Mouse (Mus musculus) cerebellum, adult 2 months (tissue): Measurements from ENCODE around the gene Gtpbp3. TPM values are rescaled to one million over a fixed set of nuclear protein-coding genes. Genes with fewer than 3 reads are reported as not detected.

Experiments
- DNase-seq, 2 experiments: peaks; one replicate each; pipeline ENCODE4 v3.0.0; 2021
- H3K27ac ChIP-seq: fragments of 200-500 bp; 2 replicates; pipeline ENCODE4 v1.5.1; 2012; ENCODE audit warnings: low read length, control low read depth, inconsistent platforms; ENCODE audit not compliant: insufficient read depth
- H3K27me3 ChIP-seq: fragments of 200-500 bp; 2 replicates; pipeline ENCODE4 v1.6.1; 2012; ENCODE audit warnings: inconsistent platforms, mild to moderate bottlenecking, low read length, moderate library complexity; ENCODE audit not compliant: control insufficient read depth, insufficient read depth
- H3K4me1 ChIP-seq: fragments of 200-500 bp; 2 replicates; pipeline ENCODE4 v1.6.1; 2011; ENCODE audit warnings: low read length; ENCODE audit not compliant: control insufficient read depth, insufficient read depth
- H3K4me3 ChIP-seq: fragments of 200-500 bp; replicated peaks from 2 replicates; pipeline ENCODE3; 2011; ENCODE audit warnings: mild to moderate bottlenecking, low read depth, low read length, control low read depth; ENCODE audit not compliant: insufficient read depth
- CTCF ChIP-seq: fragments of 200-500 bp; IDR thresholded peaks from 2 replicates; pipeline ENCODE4 v1.5.1; 2011; ENCODE audit warnings: low read depth, mild to moderate bottlenecking, control low read depth, low read length, moderate library complexity, borderline replicate concordance; ENCODE audit not compliant: insufficient read depth
- POLR2A ChIP-seq: fragments of 200-500 bp; IDR thresholded peaks from 2 replicates; pipeline ENCODE4 v1.6.1; 2011; ENCODE audit warnings: low read length, control low read depth, borderline replicate concordance; ENCODE audit not compliant: insufficient read depth
- WGBS: fragments of 180-500 bp; shearing (Covaris S2); methylation state at CpG from one replicate; pipeline ENCODE4 v1.1.7; 2018; 5-methylcytosine and 5-hydroxymethylcytosine counted together
- polyA plus RNA-seq: library from polyadenylated mRNA; depleted of rRNA; stranded (reverse); fragments of >200 nt; gene quantifications from 2 replicates; pipeline ENCODE4 v1.2.3, GENCODE M21; 2012

Gene Gtpbp3
- polyA plus RNA-seq, 1 experiment: 34.7 TPM

DNA sequence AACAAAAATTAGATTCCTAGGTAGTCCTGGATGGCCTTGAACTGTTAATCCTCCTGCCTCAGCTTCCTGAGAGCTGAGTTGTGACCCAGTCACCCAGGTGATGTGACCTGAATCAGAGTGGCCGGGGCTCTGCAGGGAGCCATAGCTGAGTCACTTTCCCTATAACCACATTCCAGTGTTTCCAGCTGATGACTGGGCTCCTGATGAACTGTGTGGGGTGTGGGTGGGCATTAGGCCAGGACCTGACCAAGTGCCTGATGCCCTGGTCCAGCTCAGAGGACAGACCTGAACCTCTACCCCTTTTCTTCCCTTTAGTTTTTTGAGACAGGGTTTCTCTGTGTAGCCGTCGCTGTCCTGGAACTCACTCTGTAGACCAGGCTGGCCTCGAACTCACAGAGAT, 17.4 kb downstream of the Gtpbp3 start:
- 95% methylated on average over 4 of the region's 4 CpGs for WGBS
- H3K27ac ChIP-seq: no peak overlapping the region
- H3K27me3 ChIP-seq: no peaks in the 10 kb centered on the region
- H3K4me3 ChIP-seq: no peak overlapping the region
- no peak for DNase-seq
- H3K4me1 ChIP-seq: peaks cover 13% of the 10 kb centered on the region
- TF ChIP-seq CTCF (no peak), POLR2A (no peak)

DNA sequence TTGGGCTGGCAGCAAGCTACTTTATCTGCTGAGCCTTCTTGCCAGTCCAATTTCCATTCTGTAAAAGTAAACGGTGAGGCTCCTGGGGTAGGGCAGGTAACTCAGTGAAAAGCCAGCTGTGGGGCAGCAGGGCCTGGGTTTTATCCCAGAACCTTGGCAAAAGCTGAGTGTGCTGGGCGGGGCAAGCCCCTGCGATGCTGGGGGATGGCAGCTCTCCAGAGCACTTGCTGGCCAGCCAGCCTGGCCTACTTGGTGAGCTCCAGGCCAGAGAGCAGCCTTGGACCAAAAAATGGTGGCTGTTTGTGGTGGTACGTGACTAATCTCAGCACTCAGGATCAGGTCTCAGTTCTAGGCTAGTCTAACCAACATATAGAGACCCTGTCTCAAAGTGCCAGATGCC, 18.1 kb downstream of the Gtpbp3 start:
- H3K27ac ChIP-seq: no peak overlapping the region
- no peaks in the 10 kb centered on the region for H3K27me3 ChIP-seq
- no peak overlapping the region for H3K4me3 ChIP-seq
- 10% methylated on average over 4 of the region's 4 CpGs for WGBS
- peak; percentile 74 to 78 for DNase-seq
- H3K4me1 ChIP-seq: peaks cover 13% of the 10 kb centered on the region
- TF ChIP-seq CTCF (no peak), POLR2A (no peak)

DNA sequence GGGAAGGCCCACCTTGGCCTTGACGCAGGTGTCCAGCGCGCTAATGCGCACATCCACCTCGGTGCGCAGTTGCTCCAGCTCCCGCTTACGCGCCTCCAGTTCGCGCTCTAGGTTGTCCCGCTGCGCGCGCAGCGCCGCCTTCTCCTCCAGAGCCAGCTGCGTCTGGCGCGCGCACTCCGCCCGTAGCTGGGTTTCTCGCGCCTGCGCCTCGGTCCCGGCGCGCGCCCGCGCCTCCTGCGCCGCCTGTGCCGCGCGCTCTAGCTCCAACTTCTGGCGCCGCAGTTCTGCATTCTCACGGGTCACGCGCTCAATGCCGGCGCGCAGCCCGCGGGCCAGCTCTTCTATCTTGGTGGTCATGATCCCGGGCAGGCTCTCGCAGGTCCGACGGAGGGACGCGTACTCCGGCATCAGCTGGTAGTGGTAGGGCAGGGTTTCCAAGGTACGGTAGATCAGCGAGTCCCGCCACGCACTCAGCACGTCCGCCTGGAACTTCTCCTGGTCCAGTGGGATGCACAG, 19.7 kb downstream of the Gtpbp3 start:
- peak; percentile 63; the same call in 1 of the 2 replicates for TF ChIP-seq POLR2A
- TF ChIP-seq CTCF: no peak
- peak; percentile 84 to 88 for DNase-seq
- Histone ChIP-seq H3K4me3 (peak overlapping the region; percentile 60), H3K27me3 (no peaks in the 10 kb centered on the region), H3K4me1 (peaks cover 13% of the 10 kb centered on the region), H3K27ac (0 out of 2 replicates have a peak overlapping the region, but pooled peaks have one; percentile 6)
- WGBS: under 1% methylated on average over 61 of the region's 61 CpGs

DNA sequence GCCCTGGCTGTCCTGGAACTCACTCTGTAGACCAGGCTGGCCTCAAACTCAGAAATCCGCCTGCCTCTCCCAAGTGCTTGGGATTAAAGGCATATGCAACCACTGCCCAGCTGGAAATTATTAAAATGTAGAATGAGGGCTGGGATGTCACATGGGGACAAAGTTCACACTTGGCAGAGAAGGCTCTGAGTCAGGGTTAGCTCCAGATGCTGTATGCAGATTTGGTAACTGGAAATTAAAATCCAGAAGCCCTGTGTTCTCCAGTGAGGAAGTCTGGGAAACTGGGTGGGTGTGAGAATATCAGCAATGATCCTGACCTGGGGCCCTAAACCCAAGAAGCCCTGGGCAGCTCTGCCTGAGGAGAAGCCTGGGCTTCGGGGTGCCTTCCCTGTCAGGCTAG, 21.4 kb downstream of the Gtpbp3 start:
- TF ChIP-seq POLR2A (no peak), CTCF (no peak)
- 67% methylated on average over 2 of the region's 2 CpGs for WGBS
- no peaks in the 10 kb centered on the region for H3K27me3 ChIP-seq
- no peak for DNase-seq
- peaks cover 13% of the 10 kb centered on the region for H3K4me1 ChIP-seq
- H3K27ac ChIP-seq: no peak overlapping the region
- no peak overlapping the region for H3K4me3 ChIP-seq

DNA sequence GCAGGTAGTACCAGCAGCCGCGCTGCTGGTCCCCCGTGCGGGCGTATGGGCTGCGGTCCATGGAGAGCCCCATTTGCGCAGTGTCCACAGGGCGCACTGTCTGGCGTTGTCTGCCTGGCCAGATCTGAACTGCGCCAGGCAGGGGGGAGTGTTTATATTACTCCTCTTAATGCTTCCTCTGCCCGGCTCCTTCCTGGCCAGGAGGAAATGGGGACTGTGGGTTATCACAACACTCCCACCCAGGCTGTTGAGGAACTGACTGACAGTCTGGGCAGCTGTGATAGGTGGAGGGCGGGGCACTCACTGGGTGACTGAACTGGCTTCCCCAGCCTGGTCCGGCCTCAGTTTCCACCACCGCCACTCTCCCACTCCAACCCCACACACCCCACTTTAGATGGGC, 23.7 kb downstream of the Gtpbp3 start, which contains the start of gene Plvap:
Gene Plvap, minus strand, starts transcription at position 109 of the 400 bp plus-strand sequence.
- no peak for TF ChIP-seq CTCF
- TF ChIP-seq POLR2A: no peak
- H3K27ac ChIP-seq: no peak within 1 kb of the TSS
- 72% methylated on average over 14 of the region's 14 CpGs for WGBS
- H3K27me3 ChIP-seq: no peaks in the 10 kb centered on the region
- no peak within 1 kb of the TSS for H3K4me3 ChIP-seq
- H3K4me1 ChIP-seq: 0 out of 2 replicates have a peak, but pooled peaks cover under 1% of the 10 kb centered on the region
- no peak for DNase-seq

DNA sequence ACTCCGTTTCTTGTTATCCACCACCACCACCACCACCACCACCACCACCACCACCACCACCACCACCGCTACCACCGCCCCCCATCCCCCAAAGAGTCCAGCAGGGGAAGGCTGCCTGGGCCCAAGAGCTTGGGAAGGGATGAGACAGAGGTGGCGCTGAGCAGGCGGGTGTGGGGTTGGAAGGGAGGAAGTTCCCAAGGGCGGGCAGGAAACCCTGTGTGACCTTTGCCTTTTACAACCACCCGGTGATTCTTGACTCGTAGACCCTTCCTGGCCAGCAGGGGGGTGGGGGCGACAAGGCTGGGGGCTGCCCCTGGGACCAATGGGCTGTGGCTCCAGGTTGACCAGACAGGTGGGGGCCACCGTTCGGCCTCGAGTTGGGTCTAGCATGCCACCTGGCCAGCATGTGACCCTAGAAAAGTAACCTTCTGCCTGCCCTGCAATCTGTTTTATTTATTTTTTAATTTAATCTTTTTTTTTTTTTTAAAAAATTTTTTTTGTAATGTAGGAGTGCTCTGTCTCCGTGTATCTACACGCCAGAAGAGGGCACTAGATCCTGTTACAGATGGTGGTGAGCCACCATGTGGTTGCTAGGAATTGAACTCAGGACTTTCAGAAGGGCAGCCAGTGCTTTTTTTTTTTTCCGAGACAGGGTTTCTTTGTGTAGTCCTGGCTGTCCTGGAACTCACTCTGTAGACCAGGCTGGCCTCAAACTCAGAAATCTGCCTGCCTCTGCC, 25.3 kb downstream of the Gtpbp3 start:
- no peak overlapping the region for H3K27ac ChIP-seq
- no peaks in the 10 kb centered on the region for H3K4me1 ChIP-seq
- no peaks in the 10 kb centered on the region for H3K27me3 ChIP-seq
- no peak for DNase-seq
- WGBS: 78% methylated on average over 15 of the region's 15 CpGs
- no peak overlapping the region for H3K4me3 ChIP-seq
- no peak for TF ChIP-seq CTCF
- no peak for TF ChIP-seq POLR2A

DNA sequence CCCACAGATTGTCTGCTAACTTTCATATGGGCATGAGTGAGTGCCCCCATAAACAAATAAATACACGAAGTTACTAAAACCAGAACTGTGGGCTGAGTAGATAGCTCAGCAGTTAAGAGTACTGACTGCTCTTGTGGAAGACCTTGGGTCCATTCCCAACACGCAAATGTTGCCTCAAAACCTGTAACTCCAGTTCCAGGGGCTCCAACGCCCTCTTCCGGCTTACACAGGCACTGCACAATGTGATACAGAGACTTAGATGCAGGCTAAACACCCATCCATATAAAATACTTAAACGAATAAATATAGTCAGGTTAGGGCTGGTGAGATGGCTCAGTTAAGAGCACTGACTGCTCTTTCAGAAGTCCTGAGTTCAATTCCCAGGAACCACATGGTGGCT, 27.1 kb downstream of the Gtpbp3 start:
- no peak for TF ChIP-seq POLR2A
- TF ChIP-seq CTCF: no peak
- no peaks in the 10 kb centered on the region for H3K27me3 ChIP-seq
- no peak overlapping the region for H3K4me3 ChIP-seq
- DNase-seq: no peak
- no peaks in the 10 kb centered on the region for H3K4me1 ChIP-seq
- WGBS: 68% methylated on average over 5 of the region's 5 CpGs
- no peak overlapping the region for H3K27ac ChIP-seq

DNA sequence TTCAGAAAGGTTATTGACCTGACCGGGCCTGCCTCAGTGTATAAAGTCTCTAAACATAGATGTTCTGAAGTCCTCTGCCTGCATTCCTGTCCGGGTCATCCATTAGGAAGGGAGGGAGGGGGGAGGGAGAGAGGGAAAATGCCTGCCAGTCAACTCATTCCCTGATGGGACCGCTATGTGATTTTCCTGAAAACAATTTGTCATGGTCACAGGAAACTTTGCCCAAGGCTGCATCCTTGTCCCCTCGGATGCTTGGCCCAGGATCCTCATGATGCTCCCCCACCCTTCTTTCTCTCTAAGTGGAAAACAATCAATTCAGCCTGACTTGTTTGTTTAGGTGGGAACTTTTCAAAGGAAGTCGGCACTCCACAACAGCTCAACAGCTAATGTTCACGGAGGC, 28.9 kb downstream of the Gtpbp3 start:
- no peak overlapping the region for H3K4me3 ChIP-seq
- no peak overlapping the region for H3K27ac ChIP-seq
- H3K27me3 ChIP-seq: no peaks in the 10 kb centered on the region
- 32% methylated on average over 6 of the region's 6 CpGs for WGBS
- no peak for TF ChIP-seq POLR2A
- TF ChIP-seq CTCF: no peak
- no peaks in the 10 kb centered on the region for H3K4me1 ChIP-seq
- DNase-seq: no peak
